Mouse (Mus musculus) cortical plate, adult 2 months (tissue): Measurements from ENCODE around the gene Ralgapa2.

Source experiments
- CTCF ChIP-seq: fragments of 200-500 bp; IDR thresholded peaks from 2 replicates; pipeline ENCODE4 v1.5.1; 2011; ENCODE audit warnings: mild to moderate bottlenecking, control low read depth, low read length; ENCODE audit not compliant: insufficient read depth; ENCODE audit errors: extremely low read depth
- POLR2A ChIP-seq: fragments of 200-500 bp; IDR thresholded peaks from 2 replicates; pipeline ENCODE4 v1.6.1; 2011; ENCODE audit warnings: mild to moderate bottlenecking, low read length, control low read depth; ENCODE audit not compliant: insufficient read depth; ENCODE audit errors: extremely low read depth

DNA sequence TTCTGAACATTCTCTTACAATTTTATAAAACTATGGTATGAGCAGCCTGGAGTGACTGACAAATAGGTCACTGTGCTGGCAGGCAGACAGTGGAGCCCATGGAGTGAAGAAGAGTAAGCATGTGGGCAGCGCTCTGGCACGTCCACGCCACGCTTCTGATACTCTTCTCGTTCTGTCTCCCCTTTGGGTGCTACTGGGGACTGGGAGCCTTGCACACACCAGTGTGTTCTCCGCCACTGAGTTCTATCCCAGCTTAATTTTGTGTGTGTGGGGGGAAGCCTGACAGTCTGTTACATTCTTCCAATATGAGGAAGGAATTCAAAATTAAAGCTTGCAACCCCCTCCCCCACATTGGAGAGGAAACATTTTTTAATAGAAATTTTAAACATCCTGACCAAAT lies 221.8 kb downstream of the Ralgapa2 start:
- TF ChIP-seq CTCF = no peak
- TF ChIP-seq POLR2A = no peak
